Mouse (Mus musculus) brown adipose tissue, adult 24 weeks (tissue): Measurements from ENCODE around the gene Vmn2r10. TPM values are rescaled to one million over a fixed set of nuclear protein-coding genes. Genes with fewer than 3 reads are reported as not detected.
"Not testable (repeated sequence)": the region's sequence is repeated elsewhere in the genome, so short reads cannot be mapped to it uniquely, and the experiment has no call there.

Source experiments
- H3K27ac ChIP-seq: fragments of 200-500 bp; replicated peaks from 2 replicates; pipeline ENCODE4 v1.5.1; 2012; ENCODE audit warnings: low read depth, mild to moderate bottlenecking, low read length
- H3K4me1 ChIP-seq: fragments of 200-500 bp; 2 replicates; pipeline ENCODE4 v1.6.1; 2012; ENCODE audit warnings: low read length, mixed read lengths; ENCODE audit not compliant: control insufficient read depth, insufficient read depth, insufficient read length
- H3K4me3 ChIP-seq: fragments of 200-500 bp; 2 replicates; pipeline ENCODE4 v1.5.1; 2012; ENCODE audit warnings: low read depth, mild to moderate bottlenecking, low read length, moderate library complexity; ENCODE audit not compliant: insufficient read depth
- polyA plus RNA-seq: library from polyadenylated mRNA; stranded (reverse); fragments of >200 nt; gene quantifications from 2 replicates; pipeline ENCODE4 v1.2.4, GENCODE M21; 2012; ENCODE audit not compliant: missing spikeins, insufficient read depth, insufficient read length

The Vmn2r10 gene
- polyA plus RNA-seq: not detected in 2 replicates

DNA sequence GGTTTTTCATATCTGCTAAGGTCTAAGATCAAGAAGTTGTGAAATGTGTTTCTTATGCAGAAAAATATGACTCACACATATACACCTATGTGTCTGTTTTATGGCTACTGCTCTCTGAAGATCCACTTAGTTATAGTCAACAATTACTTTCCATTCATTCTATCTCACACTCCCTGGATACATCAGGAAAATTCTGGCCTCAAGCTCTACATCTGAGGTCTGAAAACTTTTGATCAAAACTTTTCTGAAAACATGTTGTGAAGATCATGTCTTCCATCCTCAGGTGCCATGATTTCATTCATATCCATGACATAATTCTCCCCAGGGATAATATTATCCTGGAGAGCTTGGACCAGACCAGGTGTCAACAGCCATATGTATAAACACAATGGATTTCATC, at the start of gene Vmn2r10:
Vmn2r10 (minus strand) TSS at position 101 of the 400 bp plus-strand sequence.
- not testable (repeated sequence) for H3K4me1 ChIP-seq, H3K4me3 ChIP-seq

DNA sequence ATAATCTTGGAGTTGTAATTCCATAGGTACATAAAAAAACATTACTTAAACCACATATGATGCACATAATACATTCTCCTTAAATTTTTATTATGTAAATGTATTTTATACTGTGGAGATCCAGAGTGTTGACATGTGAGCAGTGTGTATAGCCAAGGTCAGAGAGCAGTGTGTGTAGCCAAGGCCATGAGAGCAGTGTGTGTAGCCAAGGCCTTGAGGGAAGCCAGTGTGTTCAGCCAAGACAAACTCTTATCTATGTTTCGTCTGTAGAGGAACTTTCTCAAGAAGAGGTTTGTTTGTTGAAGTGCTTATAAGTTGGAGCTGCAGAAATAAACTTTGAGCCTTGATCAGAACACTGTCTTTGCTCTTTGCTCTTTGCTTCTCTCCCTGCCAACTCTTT, 49.0 kb upstream of the Vmn2r10 start:
- no peak overlapping the region for H3K27ac ChIP-seq
- no peak overlapping the region for H3K4me3 ChIP-seq
- H3K4me1 ChIP-seq: no peaks in the 10 kb centered on the region

More for the DNA sequence above, at the start of gene Vmn2r10:
- not testable (repeated sequence) for H3K27ac ChIP-seq

DNA sequence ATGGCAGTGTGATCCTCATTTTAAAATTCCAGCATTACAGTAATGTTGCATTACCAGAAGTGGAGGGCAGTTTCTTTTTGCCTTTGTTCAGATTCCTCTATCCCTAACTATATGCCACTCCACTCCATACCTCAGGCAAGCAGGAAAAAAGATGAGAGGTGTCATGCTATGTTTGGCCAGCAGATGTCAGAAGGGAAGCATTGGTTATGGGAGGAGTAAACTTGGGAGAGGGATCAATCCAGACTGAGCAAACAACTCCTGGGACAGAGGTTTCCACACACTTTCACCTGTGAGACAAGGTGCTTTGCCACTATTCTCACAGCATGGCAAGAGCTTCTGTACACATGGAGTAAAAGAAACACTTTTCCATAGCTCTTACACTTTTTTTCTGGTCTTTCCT, 26.3 kb upstream of the Vmn2r10 start:
- Histone ChIP-seq H3K4me3 (no peak overlapping the region), H3K27ac (no peak overlapping the region), H3K4me1 (no peaks in the 10 kb centered on the region)

DNA sequence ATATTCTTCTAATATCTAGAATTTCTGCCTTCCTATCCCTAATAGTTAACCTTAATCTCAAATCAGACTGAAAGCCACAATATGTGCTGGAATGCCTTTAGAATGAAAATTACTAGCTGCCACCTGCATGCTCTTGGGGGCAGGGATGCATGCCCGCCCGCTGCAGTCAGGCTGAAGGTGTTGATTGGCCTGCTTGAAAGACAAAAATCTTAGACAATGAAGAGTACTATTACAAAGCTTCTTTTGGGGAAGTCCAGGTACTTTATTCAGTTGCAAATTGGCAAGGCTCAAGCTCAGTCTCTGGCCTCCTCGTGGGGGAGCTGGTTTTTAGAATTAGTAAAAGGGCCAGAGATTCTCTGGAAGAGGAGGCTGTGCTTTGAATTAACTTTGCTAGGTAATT, 17.4 kb downstream of the Vmn2r10 start:
- no peak overlapping the region for H3K27ac ChIP-seq
- no peak overlapping the region for H3K4me3 ChIP-seq
- no peaks in the 10 kb centered on the region for H3K4me1 ChIP-seq

Other genes starting within 250 kb of the Vmn2r10 start
- gene Rnf212, start 231.5 kb downstream of the Vmn2r10 start, polyA plus RNA-seq: not detected in 2 replicates
- not detected in 2 replicates for gene Tmed11, start 211.2 kb downstream of the Vmn2r10 start, polyA plus RNA-seq
- gene Vmn2r8, start 197.7 kb downstream of the Vmn2r10 start, polyA plus RNA-seq: not detected in 2 replicates
- not detected in 2 replicates for gene Vmn2r9, start 153.9 kb downstream of the Vmn2r10 start, polyA plus RNA-seq
- not detected in 2 replicates for gene Vmn2r11, start 53.0 kb upstream of the Vmn2r10 start, polyA plus RNA-seq
- gene Vmn2r12, start 91.4 kb upstream of the Vmn2r10 start, polyA plus RNA-seq: not detected in 2 replicates
- not detected in 2 replicates for gene Vmn2r13, start 185.7 kb upstream of the Vmn2r10 start, polyA plus RNA-seq
- not detected in 2 replicates for gene Vmn2r14, start 218.2 kb upstream of the Vmn2r10 start, polyA plus RNA-seq